Mouse (Mus musculus): Measurements from ENCODE around the gene Pafah1b1.

The Pafah1b1 gene

GRCm38 (mm10) chr11:74724235-74724791 is at the start of gene Pafah1b1:
Pafah1b1 (minus strand) TSS chr11:74724670.
- peak; percentile 93 for DNase-seq (ENCODE audit: low spot score)

DNA sequence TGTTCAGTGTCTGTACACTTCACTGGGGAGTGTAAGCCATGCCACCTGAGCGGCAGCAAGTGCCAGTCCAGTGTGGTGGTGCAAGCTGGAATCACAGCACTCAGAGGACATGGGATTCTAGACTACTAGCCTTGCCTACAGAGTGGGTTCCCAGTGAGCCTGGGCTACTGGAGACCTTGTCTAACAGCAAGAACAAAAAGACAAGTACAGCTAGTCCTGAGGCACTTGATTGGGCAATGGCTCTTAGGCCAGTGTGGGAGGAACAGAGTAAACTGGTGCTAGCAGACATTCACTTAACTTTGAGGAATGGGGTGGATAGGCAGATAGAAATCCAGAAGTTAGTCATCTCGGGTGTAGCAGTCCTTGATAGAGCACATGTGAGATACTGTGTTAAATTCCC is 47.9 kb upstream of the Pafah1b1 start:
- no peak for DNase-seq (ENCODE audit: low spot score)

DNA sequence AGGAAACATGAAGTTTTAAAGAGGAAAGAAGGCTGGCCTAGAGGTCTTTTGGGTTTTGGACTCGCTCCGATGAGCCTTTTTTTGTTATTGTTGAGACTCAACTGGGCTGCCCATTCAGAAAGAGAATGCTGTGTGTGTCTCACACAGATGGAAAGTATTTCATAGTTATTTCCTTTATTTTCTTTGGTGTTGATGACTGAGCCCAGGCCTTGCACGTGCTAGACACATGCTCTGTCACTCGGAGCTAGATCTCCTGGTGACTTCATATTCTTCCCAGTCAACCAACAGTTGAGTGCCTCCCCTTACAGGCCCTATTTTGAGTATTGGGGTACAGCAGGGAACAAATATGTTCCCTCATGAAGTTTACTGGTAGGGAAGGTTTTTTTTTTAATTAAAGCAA is 47.2 kb upstream of the Pafah1b1 start:
- no peak for DNase-seq (ENCODE audit: low spot score)

GRCm38 (mm10) chr11:74771234-74771633 is 46.8 kb upstream of the Pafah1b1 start:
- DNase-seq (ENCODE audit: low spot score), result no peak

DNA sequence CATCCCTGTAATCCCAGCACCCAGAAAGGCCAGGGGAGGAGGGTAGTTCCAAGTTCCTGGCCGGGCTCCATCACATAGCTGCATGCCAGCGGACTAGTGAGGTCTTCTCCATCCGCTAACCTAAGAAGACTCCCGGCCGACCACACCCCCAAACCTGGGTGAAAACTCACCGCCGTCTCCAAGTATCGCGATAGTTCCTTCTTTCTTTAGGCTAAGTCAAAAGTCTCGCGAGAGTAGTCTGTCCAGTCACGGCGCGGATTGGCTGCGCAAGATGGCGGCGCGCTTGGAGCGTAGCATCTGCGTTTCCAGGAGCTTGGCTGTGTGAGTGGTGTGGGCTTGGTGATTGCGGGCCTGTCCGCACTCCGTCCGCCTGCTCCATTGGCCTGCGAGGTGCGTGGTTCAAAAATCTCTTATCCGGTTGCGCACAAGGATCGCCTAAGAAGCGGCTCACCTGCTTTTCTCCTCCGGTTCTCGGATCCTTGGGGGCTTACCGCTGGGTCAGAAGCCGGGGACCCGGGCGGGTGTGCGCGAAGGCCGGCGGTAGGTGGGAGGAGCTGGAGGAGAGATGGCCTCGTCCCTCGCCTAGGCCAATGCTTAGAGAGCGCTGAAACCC is 46.2 kb upstream of the Pafah1b1 start, which contains the start of gene Mettl16:
Mettl16 (plus strand) TSS at position 236 of the 613 bp plus-strand sequence.
- DNase-seq (ENCODE audit: low spot score), result peak; percentile 81

- DNase-seq (ENCODE audit: low spot score), result no peak
Observed at GRCm38 (mm10) chr11:74770037-74770436, 45.6 kb upstream of the Pafah1b1 start.

DNA sequence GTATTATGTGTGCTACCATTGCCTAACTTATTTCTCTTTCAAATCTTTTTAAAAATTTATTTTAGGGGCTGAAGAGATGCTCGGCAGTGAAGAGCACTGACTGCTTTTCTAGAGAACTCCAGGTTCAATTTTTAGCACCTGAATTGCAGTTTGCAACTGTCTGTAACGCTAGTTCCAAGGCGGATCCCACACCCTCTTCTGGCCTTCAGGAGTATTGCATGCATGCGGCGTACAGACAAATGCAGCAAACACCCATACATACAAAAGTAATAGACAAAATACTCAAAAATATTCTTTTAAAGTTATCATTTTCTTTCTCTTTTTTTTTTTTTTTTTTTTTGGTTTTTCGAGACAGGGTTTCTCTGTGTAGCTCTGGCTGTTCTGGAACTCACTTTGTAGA is 43.6 kb upstream of the Pafah1b1 start:
- no peak for DNase-seq (ENCODE audit: low spot score)

DNA sequence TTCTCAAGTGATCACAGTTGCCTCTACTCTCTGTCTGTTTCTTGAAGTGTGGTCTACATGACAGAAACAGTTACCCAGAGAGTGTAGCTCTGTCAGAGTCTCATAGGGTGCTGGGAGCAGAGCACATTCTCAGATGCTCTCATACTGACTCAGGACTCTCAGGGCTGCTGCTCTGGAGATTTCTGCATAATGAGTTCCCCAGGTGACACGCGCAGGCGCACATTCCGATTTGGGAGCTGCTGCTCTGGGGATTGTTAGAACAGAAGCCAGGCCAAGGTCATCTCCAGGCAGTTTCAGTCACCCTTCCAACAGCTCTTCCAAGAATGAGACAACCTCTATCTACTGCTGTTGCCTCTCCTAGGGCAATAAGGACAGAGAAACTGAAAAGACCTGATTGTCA is 43.0 kb upstream of the Pafah1b1 start:
- DNase-seq (ENCODE audit: low spot score), result no peak

- no peak for DNase-seq (ENCODE audit: low spot score)
Observed at GRCm38 (mm10) chr11:74763960-74764625, 39.6 kb upstream of the Pafah1b1 start.

DNA sequence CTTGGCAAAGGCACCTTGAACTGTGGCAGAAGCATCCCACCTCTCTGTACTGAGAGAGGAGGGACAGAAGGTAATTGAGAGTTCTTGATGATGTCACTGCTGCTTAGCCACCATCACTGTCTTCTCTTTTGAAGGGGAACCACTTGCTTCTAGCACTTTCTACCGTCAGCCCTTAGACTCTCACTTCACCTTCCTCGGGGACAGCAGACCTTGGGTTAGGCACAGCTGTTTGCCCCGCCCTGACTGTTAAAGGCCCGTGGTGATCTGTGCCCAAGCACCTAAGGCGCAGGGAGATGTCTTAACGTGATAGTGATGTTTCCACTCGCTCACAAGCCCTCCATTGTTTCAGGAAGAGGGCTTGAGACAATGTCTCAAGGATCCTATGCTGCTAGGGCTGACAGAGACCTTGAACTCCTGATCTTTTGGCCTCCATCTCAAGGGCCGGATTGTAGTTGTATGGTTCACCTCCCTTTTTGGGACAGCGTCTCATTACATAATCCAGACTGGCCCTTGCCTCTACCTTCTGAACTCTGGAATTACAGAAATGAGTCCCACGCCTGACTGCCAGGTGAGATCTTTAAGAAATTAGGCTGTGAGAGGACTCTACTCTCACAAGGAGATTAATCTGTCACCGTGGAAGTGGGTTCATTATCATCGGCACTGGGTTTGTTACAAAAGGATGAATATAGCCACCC is 36.7 kb upstream of the Pafah1b1 start:
- no peak for DNase-seq (ENCODE audit: low spot score)

GRCm38 (mm10) chr11:74756631-74757030 is 32.2 kb upstream of the Pafah1b1 start:
- no peak for DNase-seq (ENCODE audit: low spot score)

GRCm38 (mm10) chr11:74751352-74752066 is 27.0 kb upstream of the Pafah1b1 start:
- DNase-seq (ENCODE audit: low spot score), result no peak

GRCm38 (mm10) chr11:74750662-74751351 is 26.3 kb upstream of the Pafah1b1 start:
- no peak for DNase-seq (ENCODE audit: low spot score)

GRCm38 (mm10) chr11:74749241-74749640 is 24.8 kb upstream of the Pafah1b1 start:
- no peak for DNase-seq (ENCODE audit: low spot score)

DNA sequence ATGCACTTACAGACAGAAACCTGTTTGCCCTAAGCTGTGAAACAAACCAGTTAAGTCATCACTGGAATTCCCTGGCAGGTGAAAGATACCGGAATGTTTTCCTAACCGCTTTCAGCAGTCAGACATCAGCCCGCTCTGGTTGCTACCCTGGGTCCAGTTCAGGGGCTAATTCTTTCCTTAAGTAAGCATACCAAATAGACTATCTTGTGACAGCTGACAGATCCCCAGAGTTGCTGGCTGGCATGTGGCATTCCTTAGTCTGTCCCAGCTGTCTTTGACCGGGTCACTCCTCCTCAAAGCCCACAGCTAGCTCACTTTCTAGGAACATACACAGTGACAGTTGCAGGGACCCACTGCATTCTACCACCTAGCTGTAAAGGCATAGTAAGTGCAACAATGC is 23.6 kb upstream of the Pafah1b1 start:
- no peak for DNase-seq (ENCODE audit: low spot score)

- no peak for DNase-seq (ENCODE audit: low spot score)
Observed at GRCm38 (mm10) chr11:74737861-74738260, 13.4 kb upstream of the Pafah1b1 start.

- no peak for DNase-seq (ENCODE audit: low spot score)
Observed at GRCm38 (mm10) chr11:74734917-74735316, 10.4 kb upstream of the Pafah1b1 start.

GRCm38 (mm10) chr11:74725181-74725580 is 711 bp upstream of the Pafah1b1 start:
- DNase-seq (ENCODE audit: low spot score), result no peak

- DNase-seq (ENCODE audit: low spot score), result peak; percentile 71
Observed at GRCm38 (mm10) chr11:74723357-74724234, 874 bp downstream of the Pafah1b1 start.

DNA sequence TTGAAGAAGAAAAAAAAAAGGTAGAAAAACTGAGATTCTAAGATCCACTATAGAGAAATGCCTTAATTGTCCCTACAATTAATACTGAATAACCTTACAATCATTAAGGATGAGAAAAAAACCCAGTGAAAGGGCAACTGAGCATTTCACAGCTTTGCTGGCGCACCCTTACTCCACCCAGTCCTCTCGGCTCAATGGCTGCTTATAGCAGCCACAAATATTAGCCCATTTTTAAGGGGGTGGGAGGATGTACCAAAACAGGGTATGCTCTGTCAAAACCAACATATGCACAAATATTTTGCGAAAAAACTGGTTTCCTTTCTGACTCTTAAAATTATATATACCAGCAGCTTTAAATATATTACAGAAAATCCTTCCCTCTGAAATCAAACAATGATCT is 2.5 kb downstream of the Pafah1b1 start:
- no peak for DNase-seq (ENCODE audit: low spot score)

GRCm38 (mm10) chr11:74721141-74721540 is 3.3 kb downstream of the Pafah1b1 start:
- DNase-seq (ENCODE audit: low spot score), result no peak

Data from urinary bladder, postnatal 25 days (tissue).